Mouse (Mus musculus): ENCODE results near the gene Pak1.

DNA sequence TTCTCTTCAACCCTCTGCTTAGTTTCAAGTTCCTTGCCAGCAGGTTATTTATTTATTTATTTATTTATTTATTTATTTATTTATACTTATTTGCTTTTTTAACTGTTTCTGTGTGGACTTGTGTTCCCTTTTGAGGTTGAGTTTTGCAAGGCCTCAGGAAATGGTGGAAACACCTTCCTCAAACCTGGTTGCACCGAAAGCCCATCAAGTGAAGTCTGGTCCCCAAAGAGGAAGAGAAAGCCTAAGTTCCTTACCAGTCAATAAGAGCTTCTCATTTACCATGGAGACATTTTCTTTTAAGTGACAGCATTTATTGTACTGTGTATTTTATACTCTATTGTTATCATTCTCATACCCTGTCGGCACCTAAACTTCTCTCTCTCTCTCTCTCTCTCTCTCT, 33.5 kb downstream of the Pak1 start:
- TF ChIP-seq USF1 (IDR thresholded peaks at IDR 0.05; ENCODE audit: low read depth) (no peak), CEBPB (IDR thresholded peaks at IDR 0.05; ENCODE audit: low read depth) (no peak), MAX (IDR thresholded peaks at IDR 0.05) (no peak), CTCF (IDR thresholded peaks at IDR 0.05; ENCODE audit: control insufficient read depth, insufficient read depth, insufficient read length) (no peak), FOSL1 (IDR thresholded peaks at IDR 0.05; ENCODE audit: insufficient read depth, low read length, poor library complexity, severe bottlenecking) (no peak), MYOG (IDR thresholded peaks at IDR 0.05; ENCODE audit: control insufficient read depth, extremely low read depth, insufficient read length) (no peak)

Data from C2C12 (cell line).